Mouse (Mus musculus) right cerebral cortex, adult 18-20 months (tissue): ENCODE results near the gene Adcy9.

ENCODE experiments used
- DNase-seq: peaks from one replicate; pipeline ENCODE4 v3.0.0; 2022; ENCODE audit warnings: mixed read lengths

The Adcy9 gene

GRCm38 (mm10) chr16:4315352-4316093, 104.8 kb downstream of the Adcy9 start:
- no peak for DNase-seq

- DNase-seq, result no peak
Measured at GRCm38 (mm10) chr16:4314891-4315290, 105.4 kb downstream of the Adcy9 start.

DNA sequence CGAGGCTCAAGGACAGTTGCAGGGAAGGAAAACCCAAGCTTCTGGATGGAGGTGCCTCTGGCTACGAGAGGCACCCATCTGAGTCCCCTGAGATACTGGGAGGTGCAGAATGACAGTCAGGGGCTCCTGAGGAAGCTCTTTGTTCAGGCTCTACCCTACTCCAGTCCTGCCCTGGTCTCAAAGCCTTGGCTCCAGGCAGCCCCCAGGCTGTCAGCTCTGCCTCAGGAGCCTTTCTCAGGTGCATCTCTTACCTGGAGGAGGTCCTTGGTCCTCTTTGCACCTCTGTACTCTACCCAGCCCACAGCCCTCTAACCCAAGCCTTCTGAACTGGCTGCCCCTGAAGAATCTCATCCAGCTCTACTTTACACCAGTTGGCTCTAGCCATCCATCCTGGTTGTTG, 108.3 kb downstream of the Adcy9 start:
- DNase-seq, result no peak

GRCm38 (mm10) chr16:4311608-4312007, 108.7 kb downstream of the Adcy9 start:
- no peak for DNase-seq

GRCm38 (mm10) chr16:4307795-4308194, 112.5 kb downstream of the Adcy9 start:
- no peak for DNase-seq

GRCm38 (mm10) chr16:4304176-4304922, 115.9 kb downstream of the Adcy9 start:
- DNase-seq, result peak; percentile 23

DNA sequence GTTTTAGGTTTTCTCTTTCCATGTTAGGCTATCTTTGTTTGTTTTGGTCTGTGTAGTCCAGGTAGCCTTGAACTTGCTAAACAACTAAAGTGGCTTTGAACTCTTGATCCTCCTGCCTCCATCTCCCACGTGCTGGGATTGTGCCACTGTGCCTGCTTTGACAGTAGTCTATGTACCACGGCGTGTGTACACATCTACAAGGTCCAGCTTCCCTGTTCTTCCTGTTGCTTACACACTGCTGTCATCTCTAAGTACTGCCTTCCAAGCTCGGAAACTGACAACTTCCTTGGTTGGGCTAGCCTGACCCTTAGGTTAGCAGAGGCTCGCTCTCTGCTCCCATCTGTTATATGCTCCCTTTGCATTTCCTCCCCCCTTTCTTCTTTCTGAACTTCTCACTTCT, 116.7 kb downstream of the Adcy9 start:
- no peak for DNase-seq

DNA sequence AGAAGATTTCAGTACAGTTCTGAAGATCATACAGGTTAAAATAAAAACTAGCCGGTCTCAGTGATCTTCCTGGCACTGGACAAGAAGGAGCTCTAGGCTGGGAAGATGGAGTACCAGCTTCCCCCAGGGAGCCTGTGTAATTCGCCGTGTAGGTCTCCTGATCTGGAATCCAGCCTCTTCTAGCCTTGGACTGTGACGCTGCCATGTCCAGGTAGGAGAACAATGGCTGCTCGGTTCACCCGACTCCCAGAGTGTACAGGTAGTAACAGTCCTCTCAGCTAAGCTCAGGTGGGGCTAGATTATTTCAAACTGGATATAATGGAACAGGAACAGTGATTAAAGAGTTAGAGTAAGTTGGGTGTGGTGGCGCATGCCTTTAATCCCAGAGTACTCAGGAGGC, 120.0 kb downstream of the Adcy9 start:
- DNase-seq, result no peak

- DNase-seq, result no peak
Measured at GRCm38 (mm10) chr16:4293259-4293658, 127.0 kb downstream of the Adcy9 start.

- DNase-seq, result no peak
Measured at GRCm38 (mm10) chr16:4289507-4289906, 130.8 kb downstream of the Adcy9 start.

DNA sequence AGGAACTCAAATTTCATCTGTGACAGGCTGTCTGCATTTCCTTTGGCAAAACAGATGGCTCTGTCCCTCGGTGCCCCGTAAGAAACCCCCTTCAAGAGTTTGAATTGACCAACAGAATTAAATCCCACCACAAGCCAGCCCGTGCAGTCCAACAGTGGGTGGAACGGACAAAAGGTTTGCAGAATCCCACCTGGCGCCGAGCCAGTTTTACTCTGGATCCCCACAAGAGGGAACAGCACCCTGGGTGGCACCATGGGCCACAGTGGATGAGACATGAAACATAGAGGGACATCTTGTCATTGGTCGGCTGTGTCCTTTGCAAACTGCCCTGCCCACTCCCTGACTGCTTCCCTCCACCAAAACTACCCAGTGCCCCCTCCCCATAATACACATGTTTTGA, 133.7 kb downstream of the Adcy9 start:
- DNase-seq, result no peak

- no peak for DNase-seq
Measured at GRCm38 (mm10) chr16:4285257-4285656, 135.0 kb downstream of the Adcy9 start.

DNA sequence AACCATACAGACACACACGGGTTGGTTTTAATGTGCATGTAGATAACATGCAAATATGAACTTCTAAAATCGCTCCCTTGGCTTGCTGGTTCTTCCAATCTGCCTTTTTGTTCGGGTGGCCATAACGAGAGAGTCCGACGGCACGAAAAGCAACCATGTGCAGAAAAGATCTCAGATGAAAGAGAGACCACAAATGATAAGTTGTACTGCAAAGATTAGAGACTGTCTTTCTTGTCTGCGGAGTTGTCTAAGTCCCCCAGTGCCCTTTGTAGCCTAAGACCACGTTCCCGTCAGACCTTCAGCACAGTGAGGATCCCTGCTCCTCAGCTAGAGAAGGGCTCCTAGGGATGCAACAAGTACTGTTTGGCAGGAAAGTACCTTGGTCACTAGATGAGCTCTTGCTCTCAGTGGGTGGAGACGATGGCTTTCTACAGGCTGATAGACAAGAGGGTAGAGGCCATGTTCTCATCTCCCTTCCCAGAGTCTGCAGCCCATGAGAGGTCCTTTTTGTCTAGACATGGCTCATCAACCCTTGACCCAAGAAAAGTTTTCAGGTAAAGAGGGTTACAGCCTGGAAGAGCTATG, 136.9 kb downstream of the Adcy9 start:
- no peak for DNase-seq

- no peak for DNase-seq
Measured at GRCm38 (mm10) chr16:4281470-4281869, 138.8 kb downstream of the Adcy9 start.

GRCm38 (mm10) chr16:4280949-4281348, 139.3 kb downstream of the Adcy9 start:
- DNase-seq, result no peak

GRCm38 (mm10) chr16:4279601-4280000, 140.7 kb downstream of the Adcy9 start:
- no peak for DNase-seq

- no peak for DNase-seq
Measured at GRCm38 (mm10) chr16:4276621-4277020, 143.7 kb downstream of the Adcy9 start.

- DNase-seq, result no peak
Measured at GRCm38 (mm10) chr16:4276151-4276550, 144.1 kb downstream of the Adcy9 start.

- DNase-seq, result peak; percentile 85
Measured at GRCm38 (mm10) chr16:4273702-4274476, 146.4 kb downstream of the Adcy9 start.

- no peak for DNase-seq
Measured at GRCm38 (mm10) chr16:4272254-4272653, 148.0 kb downstream of the Adcy9 start.

DNA sequence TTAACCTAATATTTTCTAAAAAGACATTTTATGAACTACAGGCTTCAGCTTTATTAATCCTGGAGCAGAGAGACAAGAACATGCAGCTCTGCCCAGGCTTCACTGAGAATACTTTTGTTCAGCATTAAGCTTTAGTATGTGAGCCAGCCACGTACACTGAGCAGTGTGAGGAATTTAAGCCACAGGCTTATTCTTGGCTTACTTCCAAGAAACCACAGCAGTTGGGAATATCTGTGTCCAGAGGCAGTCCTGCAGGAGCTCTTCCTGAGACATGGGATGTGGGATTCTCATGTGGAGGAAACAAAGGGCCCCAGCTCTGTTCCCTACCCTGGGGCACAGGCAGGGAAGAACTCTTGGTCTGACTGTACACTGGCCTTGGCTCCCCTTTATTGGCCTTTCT, 149.4 kb downstream of the Adcy9 start:
- DNase-seq, result no peak

GRCm38 (mm10) chr16:4267857-4268666, 152.2 kb downstream of the Adcy9 start:
- DNase-seq, result peak; percentile 71
